ENCODE assay signal across 20 mouse cellular contexts in genomic region chr7:96604091-96604745, GRCm38 (mm10).
DNase-seq lines count a peak whose midpoint lies in the region; ATAC-seq lines count a peak whose summit lies in the region.
"Had no signal": no experiment of that assay in that cellular context is flagged by ENCODE, and none has a peak within 500 bp of the region (broad histone marks: within the 10 kb centered on the region; RNA-seq: fewer than 3 reads in every experiment).

No protein-coding gene starts in this region.

- no peak overlapping the region for H3K4me2 ChIP-seq in midbrain, embryonic 14.5 days (ENCODE audit: low read length)
- H3K4me2 ChIP-seq in forebrain, embryonic 14.5 days (ENCODE audit: low read length): no peak overlapping the region
- H3K4me2 ChIP-seq: hindbrain, embryonic 15.5 days; liver, embryonic 12.5 days; lung, embryonic 14.5 days; midbrain, embryonic 12.5 days had no signal

- 73% methylated on average over 3 of the region's 3 CpGs for WGBS in midbrain, embryonic 14.5 days
- 81% methylated on average over 3 of the region's 3 CpGs for WGBS in midbrain, embryonic 10.5 days
- WGBS in embryonic facial prominence, embryonic 10.5 days: 64% methylated on average over 3 of the region's 3 CpGs
- WGBS in forebrain, embryonic 14.5 days: 56% methylated on average over 3 of the region's 3 CpGs

- no peak overlapping the region for H3K9ac ChIP-seq in midbrain, embryonic 14.5 days (replicated peaks; ENCODE audit: low read length)
- H3K9ac ChIP-seq in forebrain, embryonic 14.5 days (ENCODE audit: low read length): no peak overlapping the region
- H3K9ac ChIP-seq: hindbrain, embryonic 15.5 days; liver, embryonic 12.5 days; lung, embryonic 14.5 days; midbrain, embryonic 12.5 days had no signal

- no peak for ATAC-seq in midbrain, embryonic 14.5 days (ENCODE audit: low FRiP score, low TSS enrichment)
- 0 out of 2 replicates have a peak, but pooled peaks have one; percentile 54 for ATAC-seq in forebrain, embryonic 14.5 days
- ATAC-seq in frontal cortex, adult (ENCODE audit: low TSS enrichment): no peak
- ATAC-seq: intestine, postnatal 0 days; liver, embryonic 12.5 days had no signal

- no peak for DNase-seq in midbrain, embryonic 14.5 days
- no peak for DNase-seq in midbrain, embryonic 10.5 days (ENCODE audit: low spot score)
- no peak for DNase-seq in embryonic facial prominence, embryonic 10.5 days (ENCODE audit: low spot score)
- peak; percentile 19 for DNase-seq in forebrain, embryonic 14.5 days (ENCODE audit: low spot score)
- DNase-seq in retina, postnatal 1 day: peak; percentile 80
- DNase-seq in left cerebral cortex, adult 8-10 months (ENCODE audit: low spot score in 2 of 2): no peak
- no peak for DNase-seq in kidney, postnatal 25 days
- DNase-seq: cerebellum, adult 11-12 months; gastrocnemius, postnatal 25 days; heart, postnatal 10 days; kidney, postnatal 10 days; lung, postnatal 4 days; thymus, postnatal 4 days had no signal

- H3K27me3 ChIP-seq in midbrain, embryonic 14.5 days (ENCODE audit: control insufficient read depth, insufficient read depth, low read length): no peaks in the 10 kb centered on the region
- H3K27me3 ChIP-seq in midbrain, embryonic 10.5 days (ENCODE audit: low read depth, poor library complexity, severe bottlenecking): no peaks in the 10 kb centered on the region
- H3K27me3 ChIP-seq in embryonic facial prominence, embryonic 10.5 days (replicated peaks; ENCODE audit: low read depth, poor library complexity, severe bottlenecking): no peaks in the 10 kb centered on the region
- H3K27me3 ChIP-seq in forebrain, embryonic 14.5 days (replicated peaks; ENCODE audit: control insufficient read depth, insufficient read depth, low read length): no peaks in the 10 kb centered on the region
- H3K27me3 ChIP-seq: hindbrain, embryonic 15.5 days; midbrain, embryonic 12.5 days had no signal

- no peaks in the 10 kb centered on the region for H3K4me1 ChIP-seq in midbrain, embryonic 14.5 days (ENCODE audit: control insufficient read depth, insufficient read depth, low read length)
- peaks cover 8% of the 10 kb centered on the region for H3K4me1 ChIP-seq in midbrain, embryonic 10.5 days
- peaks cover 33% of the 10 kb centered on the region for H3K4me1 ChIP-seq in embryonic facial prominence, embryonic 10.5 days
- H3K4me1 ChIP-seq in forebrain, embryonic 14.5 days (ENCODE audit: control insufficient read depth, insufficient read depth, low read length): peaks cover 4% of the 10 kb centered on the region; the same call in 1 of the 2 replicates
- H3K4me1 ChIP-seq: liver, embryonic 12.5 days had no signal

- no peaks in the 10 kb centered on the region for H3K36me3 ChIP-seq in midbrain, embryonic 14.5 days (ENCODE audit: control insufficient read depth, insufficient read depth, low read length)
- no peaks in the 10 kb centered on the region for H3K36me3 ChIP-seq in midbrain, embryonic 10.5 days
- H3K36me3 ChIP-seq in embryonic facial prominence, embryonic 10.5 days (replicated peaks): no peaks in the 10 kb centered on the region
- H3K36me3 ChIP-seq in forebrain, embryonic 14.5 days (ENCODE audit: control insufficient read depth, insufficient read depth, low read length): no peaks in the 10 kb centered on the region
- H3K36me3 ChIP-seq: heart, embryonic 10.5 days; hindbrain, embryonic 15.5 days; liver, embryonic 12.5 days; midbrain, embryonic 12.5 days had no signal

- H3K9me3 ChIP-seq in midbrain, embryonic 14.5 days (ENCODE audit: control insufficient read depth, low read length): no peaks in the 10 kb centered on the region
- no peaks in the 10 kb centered on the region for H3K9me3 ChIP-seq in midbrain, embryonic 10.5 days (replicated peaks)
- no peaks in the 10 kb centered on the region for H3K9me3 ChIP-seq in embryonic facial prominence, embryonic 10.5 days
- no peaks in the 10 kb centered on the region for H3K9me3 ChIP-seq in forebrain, embryonic 14.5 days (replicated peaks; ENCODE audit: control insufficient read depth, low read length)
- H3K9me3 ChIP-seq: heart, embryonic 10.5 days; hindbrain, embryonic 15.5 days; liver, embryonic 12.5 days; midbrain, embryonic 12.5 days had no signal

- 0 out of 2 replicates have a peak overlapping the region, but pooled peaks have one; percentile 20 for H3K27ac ChIP-seq in midbrain, embryonic 14.5 days (replicated peaks; ENCODE audit: low read depth, low read length)
- H3K27ac ChIP-seq in midbrain, embryonic 10.5 days (replicated peaks): no peak overlapping the region
- peak overlapping the region; percentile 83 for H3K27ac ChIP-seq in embryonic facial prominence, embryonic 10.5 days (replicated peaks)
- H3K27ac ChIP-seq in forebrain, embryonic 14.5 days (ENCODE audit: low read depth, low read length): no peak overlapping the region
- H3K27ac ChIP-seq: heart, embryonic 10.5 days; hindbrain, embryonic 15.5 days; liver, embryonic 12.5 days; midbrain, embryonic 12.5 days had no signal

- no peak overlapping the region for H3K4me3 ChIP-seq in midbrain, embryonic 14.5 days (replicated peaks; ENCODE audit: low read depth, low read length)
- H3K4me3 ChIP-seq in midbrain, embryonic 10.5 days: no peak overlapping the region
- no peak overlapping the region for H3K4me3 ChIP-seq in embryonic facial prominence, embryonic 10.5 days
- no peak overlapping the region for H3K4me3 ChIP-seq in forebrain, embryonic 14.5 days (ENCODE audit: low read depth, low read length)
- H3K4me3 ChIP-seq: heart, embryonic 10.5 days; hindbrain, embryonic 15.5 days; liver, embryonic 12.5 days; midbrain, embryonic 12.5 days had no signal

Comparison
In these comparisons a context has a peak if more than half of its experiments do, and no peak if none do; other contexts are left out.
1. H3K27ac ChIP-seq: peak in midbrain, embryonic 14.5 days (single experiment) and embryonic facial prominence, embryonic 10.5 days (single experiment); none in midbrain, embryonic 10.5 days (single experiment) and forebrain, embryonic 14.5 days (single experiment).
2. DNase-seq: peak in forebrain, embryonic 14.5 days (single experiment) and retina, postnatal 1 day (single experiment); none in midbrain, embryonic 14.5 days (single experiment), midbrain, embryonic 10.5 days (single experiment), embryonic facial prominence, embryonic 10.5 days (single experiment), left cerebral cortex, adult 8-10 months (0 of 2) and kidney, postnatal 25 days (0 of 2).